Mouse (Mus musculus): Measurements from ENCODE around the gene Ccdc69.

GRCm38 (mm10) chr11:55060802-55061201, 17.1 kb downstream of the Ccdc69 start:
- TF ChIP-seq EP300 (optimal IDR thresholded peaks at IDR 0.05), result no peak
- TF ChIP-seq CTCF (IDR thresholded peaks at IDR 0.05; ENCODE audit: low read depth), result no peak
